Mouse (Mus musculus) olfactory bulb, adult 2 months (tissue): ENCODE results near the gene Rcsd1. TPM values are rescaled to one million over a fixed set of nuclear protein-coding genes. Genes with fewer than 3 reads are reported as not detected.

ENCODE experiments used
- H3K27ac ChIP-seq: fragments of 200-500 bp; 2 replicates; pipeline ENCODE4 v1.5.1; 2012; ENCODE audit warnings: low read depth, low read length; ENCODE audit not compliant: insufficient read depth
- H3K4me1 ChIP-seq: fragments of 200-500 bp; 2 replicates; pipeline ENCODE4 v1.6.1; 2012; ENCODE audit warnings: low read length; ENCODE audit not compliant: control insufficient read depth, insufficient read depth
- H3K4me3 ChIP-seq: fragments of 200-500 bp; 2 replicates; pipeline ENCODE4 v1.5.1; 2012; ENCODE audit warnings: mild to moderate bottlenecking, low read depth, low read length, moderate library complexity; ENCODE audit not compliant: insufficient read depth
- CTCF ChIP-seq: fragments of 200-500 bp; IDR thresholded peaks from 2 replicates; pipeline ENCODE4 v1.5.1; 2012; ENCODE audit warnings: low read depth, mild to moderate bottlenecking, low read length, moderate library complexity; ENCODE audit not compliant: insufficient read depth
- POLR2A ChIP-seq: fragments of 200-500 bp; IDR thresholded peaks from 2 replicates; pipeline ENCODE4 v1.6.1; 2012; ENCODE audit warnings: mild to moderate bottlenecking, low read depth, low read length, moderate library complexity; ENCODE audit not compliant: insufficient read depth
- WGBS: fragments of 180-500 bp; shearing (Covaris S2); methylation state at CpG from one replicate; pipeline ENCODE4 v1.1.7; 2018; 5-methylcytosine and 5-hydroxymethylcytosine counted together
- polyA plus RNA-seq: library from polyadenylated mRNA; stranded (reverse); fragments of >200 nt; gene quantifications from 2 replicates; pipeline ENCODE4 v1.2.4, GENCODE M21; 2012; ENCODE audit warnings: low replicate concordance; ENCODE audit not compliant: missing spikeins, insufficient read depth, insufficient read length

The Rcsd1 gene
- polyA plus RNA-seq, 1 experiment = 138 TPM

DNA sequence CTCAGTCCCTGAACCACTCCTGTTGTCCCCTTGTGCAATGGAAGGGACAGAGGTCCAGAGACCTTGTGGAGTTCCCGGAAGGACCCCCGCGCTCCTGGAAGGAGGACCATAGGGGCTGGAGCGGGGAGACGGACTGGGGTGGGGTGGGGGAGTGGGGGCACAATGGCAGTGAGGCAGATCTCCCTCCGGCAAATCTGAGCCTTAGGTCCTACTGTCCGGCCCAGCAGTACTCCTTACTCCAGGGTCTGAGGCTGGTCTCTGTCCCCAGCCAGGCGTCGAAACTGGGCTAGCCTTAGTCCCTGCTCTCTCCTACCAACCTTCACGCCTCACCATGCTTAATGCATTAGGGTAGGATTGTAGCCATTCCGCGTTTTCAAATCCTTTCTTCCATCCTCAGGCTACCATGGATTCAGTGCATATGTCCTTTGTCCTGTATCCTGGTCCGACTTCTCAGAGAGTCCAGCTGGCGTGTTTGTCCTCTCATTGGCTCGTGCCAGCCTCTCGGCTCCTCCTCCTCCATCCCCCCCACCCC, 66.7 kb downstream of the Rcsd1 start:
- WGBS = under 1% methylated on average over 16 of the region's 16 CpGs
- H3K4me3 ChIP-seq = peak overlapping the region; percentile 95
- no peak for TF ChIP-seq POLR2A
- TF ChIP-seq CTCF = no peak
- no peaks in the 10 kb centered on the region for H3K4me1 ChIP-seq
- peak overlapping the region; percentile 82 for H3K27ac ChIP-seq

DNA sequence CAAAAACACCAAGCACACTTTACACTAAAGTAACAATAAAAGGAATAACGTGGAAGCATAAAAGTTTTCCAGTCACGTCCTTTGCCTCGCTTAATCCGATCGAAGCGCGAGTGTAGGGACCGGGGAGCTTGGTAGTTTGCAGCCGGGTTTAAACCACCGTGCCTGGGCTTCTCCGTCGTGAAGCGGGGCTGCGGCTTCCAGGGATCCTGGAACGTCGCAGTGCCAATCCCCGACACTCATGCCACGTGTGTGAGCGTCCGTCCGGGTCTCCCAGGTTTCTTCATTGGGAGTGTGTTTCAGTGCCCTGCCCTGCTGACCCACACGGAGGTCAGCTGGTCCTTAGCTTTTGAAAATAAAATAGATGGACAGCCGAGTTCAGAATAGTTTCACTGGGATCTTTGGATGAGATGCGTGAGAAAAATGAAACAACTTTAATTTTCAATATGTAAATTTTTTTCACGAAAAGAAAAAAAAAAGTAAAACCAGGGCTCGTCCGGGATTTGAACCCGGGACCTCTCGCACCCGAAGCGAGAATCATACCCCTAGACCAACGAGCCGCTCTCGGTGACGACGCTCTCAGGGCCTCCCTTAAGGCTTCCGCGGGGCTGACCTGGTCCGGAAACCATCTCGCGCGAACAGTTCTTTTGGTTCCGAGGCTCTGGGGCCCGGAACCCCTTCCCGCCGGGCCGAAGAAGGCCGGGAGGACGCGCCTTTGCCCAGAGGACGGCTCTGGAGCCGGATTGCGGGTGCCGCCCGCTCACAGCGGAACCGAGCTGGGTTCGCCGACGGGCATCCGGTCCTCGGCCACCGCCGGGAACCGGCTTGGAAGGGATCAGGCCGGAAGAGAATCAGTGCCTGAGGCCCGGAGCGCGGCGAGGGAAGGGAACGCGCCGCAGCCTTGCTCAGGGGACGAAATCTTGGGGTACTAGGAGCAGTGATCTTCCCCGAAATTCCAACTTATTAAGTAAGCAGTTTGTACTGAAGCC, 67.5 kb downstream of the Rcsd1 start:
- Histone ChIP-seq H3K4me3 (peak overlapping the region; percentile 95), H3K27ac (peak overlapping the region; percentile 82), H3K4me1 (no peaks in the 10 kb centered on the region)
- no peak for TF ChIP-seq CTCF
- TF ChIP-seq POLR2A = no peak
- WGBS = under 1% methylated on average over 75 of the region's 75 CpGs

DNA sequence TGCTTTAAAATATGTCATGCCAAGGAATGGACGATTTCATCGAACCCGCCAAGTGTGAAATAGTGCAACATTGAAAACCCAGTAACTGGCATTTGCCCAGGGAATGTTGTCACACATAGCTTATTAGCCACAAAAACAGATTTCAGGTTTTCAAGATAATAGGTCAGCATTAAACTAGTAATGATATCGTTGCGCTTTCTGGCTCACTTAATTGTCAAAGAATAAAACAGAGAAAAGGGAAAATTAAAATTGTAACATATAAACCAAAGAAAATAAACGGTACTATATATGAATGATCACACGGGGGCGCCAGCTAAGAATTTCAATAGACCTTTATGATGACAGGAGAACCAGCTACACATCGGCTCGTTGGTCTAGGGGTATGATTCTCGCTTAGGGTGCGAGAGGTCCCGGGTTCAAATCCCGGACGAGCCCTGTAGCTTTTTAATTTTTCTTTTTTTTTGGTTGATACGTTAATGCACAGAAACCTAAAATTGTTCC, 68.2 kb downstream of the Rcsd1 start:
- 2% methylated on average over 16 of the region's 16 CpGs for WGBS
- Histone ChIP-seq H3K27ac (no peak overlapping the region), H3K4me3 (peak overlapping the region; percentile 95), H3K4me1 (no peaks in the 10 kb centered on the region)
- no peak for TF ChIP-seq POLR2A
- TF ChIP-seq CTCF = no peak

DNA sequence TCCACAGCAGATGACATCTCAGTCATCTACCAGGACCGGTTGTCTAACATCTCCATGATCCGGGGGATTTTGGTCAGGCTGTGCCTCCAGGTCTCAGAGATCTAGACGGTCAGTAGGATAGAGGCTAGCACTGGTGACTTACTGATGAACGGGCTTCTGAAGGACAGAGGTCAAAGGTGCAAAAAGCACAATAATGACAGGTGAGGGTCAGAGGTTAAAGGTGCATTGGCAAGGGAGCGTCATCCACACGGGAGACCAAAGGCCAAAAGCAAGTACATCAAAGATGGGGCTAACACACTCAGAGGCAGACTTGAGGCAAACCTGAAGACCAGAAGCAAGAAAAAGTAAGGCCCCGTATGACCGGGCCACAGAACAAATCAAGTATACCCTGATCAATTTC, 73.3 kb downstream of the Rcsd1 start:
- H3K4me1 ChIP-seq = no peaks in the 10 kb centered on the region
- TF ChIP-seq CTCF (no peak), POLR2A (no peak)
- no peak overlapping the region for H3K4me3 ChIP-seq
- H3K27ac ChIP-seq = no peak overlapping the region
- 90% methylated on average over 8 of the region's 8 CpGs for WGBS

DNA sequence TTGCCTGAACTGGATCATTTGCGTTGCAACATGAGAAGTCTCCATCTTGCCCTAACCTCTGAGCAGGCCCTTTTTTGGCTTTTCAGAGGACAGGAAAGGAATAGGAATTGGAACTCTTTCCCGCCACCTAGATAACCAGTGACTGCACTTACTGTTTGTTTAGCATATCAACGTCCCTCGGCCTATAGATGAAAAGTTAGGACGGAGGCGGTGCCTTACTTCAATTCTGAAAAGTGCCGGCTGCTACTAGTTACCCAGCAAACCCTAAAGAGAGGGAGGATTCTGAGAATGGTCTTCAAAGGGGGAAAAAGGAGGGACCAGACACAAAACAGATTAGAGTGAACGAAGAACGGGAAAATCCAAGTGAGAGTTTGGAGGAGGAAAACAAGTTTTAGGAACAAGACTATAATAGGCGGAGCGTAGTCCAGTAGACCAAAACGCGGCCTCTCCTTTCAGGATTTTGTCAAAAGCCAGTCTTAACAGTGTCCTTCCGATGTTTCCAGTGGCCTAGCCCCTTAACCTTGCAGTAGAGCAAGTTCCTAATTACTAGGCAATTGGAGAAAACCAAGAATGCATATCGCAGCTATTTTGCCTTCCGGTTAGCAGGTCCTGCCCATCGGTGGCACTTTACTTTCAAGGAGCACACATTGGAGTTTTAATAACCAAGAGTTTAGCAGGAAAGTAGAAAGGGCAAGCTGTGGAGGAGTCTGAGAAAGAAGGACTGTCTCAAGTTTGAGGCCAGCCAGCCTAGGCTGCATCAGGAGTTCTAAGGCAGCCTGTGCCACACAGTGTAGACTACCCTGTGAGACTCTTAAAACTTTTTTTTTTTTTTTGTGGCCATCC, 74.3 kb downstream of the Rcsd1 start:
- 51% methylated on average over 17 of the region's 17 CpGs for WGBS
- Histone ChIP-seq H3K4me1 (0 out of 2 replicates have a peak, but pooled peaks cover 1% of the 10 kb centered on the region), H3K4me3 (peak overlapping the region; percentile 83), H3K27ac (no peak overlapping the region)
- TF ChIP-seq POLR2A (no peak), CTCF (no peak)

DNA sequence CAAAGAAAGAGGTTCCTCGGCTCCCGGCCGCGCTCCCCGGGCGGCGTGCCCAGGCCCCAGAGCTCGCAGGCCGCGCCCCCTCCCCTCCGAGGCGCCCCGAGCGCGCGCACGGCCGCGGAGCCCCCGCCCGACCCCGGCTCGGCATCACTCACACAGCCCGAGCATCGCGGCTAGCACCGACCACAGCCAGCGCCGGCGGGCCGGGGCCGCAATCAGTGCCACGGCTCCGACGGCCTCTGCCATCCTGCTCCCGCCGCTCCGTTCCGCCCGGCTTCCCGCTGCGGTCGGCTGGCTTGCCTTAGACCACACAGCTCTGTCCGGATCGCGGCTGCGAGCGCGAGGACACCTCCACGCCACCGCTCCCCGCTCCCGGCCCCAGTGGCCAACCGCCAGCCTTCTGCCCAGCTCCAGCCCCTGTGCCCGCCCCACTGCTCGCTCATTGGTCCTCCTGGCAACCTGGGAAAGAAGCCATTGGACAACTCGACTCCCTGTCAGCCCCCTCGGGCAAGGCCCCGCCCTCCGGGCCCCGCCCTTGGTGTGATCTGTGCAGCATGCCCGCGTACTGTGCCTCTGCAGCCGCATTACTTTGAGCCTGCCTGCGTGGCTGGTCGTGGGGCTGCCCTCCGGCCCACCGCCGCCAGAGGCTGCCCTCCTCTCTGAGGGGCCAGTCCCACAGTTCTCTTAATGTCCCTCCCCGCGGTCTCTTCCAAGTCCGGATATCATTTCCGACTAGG, 75.2 kb downstream of the Rcsd1 start, which contains the start of gene Mpzl1:
Gene Mpzl1 (minus strand): TSS at position 388 of the 734 bp plus-strand sequence.
- peak within 1 kb of the TSS; percentile 66; the same call in 1 of the 2 replicates for H3K27ac ChIP-seq
- peaks cover 6% of the 10 kb centered on the region; the same call in 1 of the 2 replicates for H3K4me1 ChIP-seq
- TF ChIP-seq CTCF = no peak
- peak; percentile 96 for TF ChIP-seq POLR2A
- H3K4me3 ChIP-seq = peak within 1 kb of the TSS; percentile 83
- under 1% methylated on average over 71 of the region's 73 CpGs for WGBS

DNA sequence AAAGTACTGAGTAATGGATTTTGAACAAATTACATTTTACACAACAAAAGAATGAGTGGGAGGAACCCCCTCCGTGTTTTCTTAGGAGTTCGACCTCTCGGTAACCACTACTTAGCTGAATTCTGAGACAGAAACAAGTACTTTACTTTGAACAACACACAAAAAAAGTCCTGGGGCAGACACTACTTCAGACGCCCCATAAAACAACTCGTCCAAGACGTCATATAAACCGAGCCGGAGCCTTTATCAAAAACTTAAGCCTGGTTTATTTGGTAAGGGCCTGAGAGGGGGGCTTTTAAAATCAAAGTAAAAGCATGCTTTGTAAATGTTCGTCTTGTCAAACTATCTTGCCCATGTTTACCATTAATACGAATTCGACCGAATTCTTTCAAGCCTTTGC, 76.2 kb downstream of the Rcsd1 start:
- Histone ChIP-seq H3K4me3 (no peak overlapping the region), H3K27ac (no peak overlapping the region), H3K4me1 (peaks cover 6% of the 10 kb centered on the region; the same call in 1 of the 2 replicates)
- 6% methylated on average over 12 of the region's 12 CpGs for WGBS
- TF ChIP-seq POLR2A = no peak
- TF ChIP-seq CTCF = no peak

DNA sequence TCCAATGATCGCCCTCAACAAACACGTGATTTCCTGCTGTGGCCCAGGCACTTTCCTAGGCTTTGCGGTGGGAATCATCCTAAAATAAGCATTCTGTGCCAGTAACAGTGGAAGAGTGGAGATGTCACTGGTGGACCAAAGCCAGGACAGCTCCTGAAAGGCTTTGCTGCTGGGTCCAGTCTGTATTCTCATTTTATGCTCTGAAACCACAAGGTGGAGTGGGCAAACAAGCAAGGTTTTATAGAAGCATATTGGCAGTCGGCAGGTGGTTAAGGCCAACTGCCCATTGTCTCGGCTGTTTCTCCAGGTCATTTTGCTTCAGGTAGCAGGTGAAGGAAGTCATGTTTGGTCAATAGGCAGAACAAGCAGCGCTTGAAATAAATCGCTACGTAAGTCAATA, 78.4 kb downstream of the Rcsd1 start:
- TF ChIP-seq POLR2A = no peak
- TF ChIP-seq CTCF = no peak
- WGBS = 83% methylated on average over 8 of the region's 8 CpGs
- Histone ChIP-seq H3K4me1 (peaks cover 6% of the 10 kb centered on the region; the same call in 1 of the 2 replicates), H3K27ac (no peak overlapping the region), H3K4me3 (no peak overlapping the region)
